Mouse (Mus musculus): ENCODE measurements around the gene Scd4.
"Not testable (repeated sequence)": the region's sequence is repeated elsewhere in the genome, so short reads cannot be mapped to it uniquely, and the experiment has no call there.

The Scd4 gene

GRCm38 (mm10) chr19:44316752-44317315 lies 16.1 kb upstream of the Scd4 start:
- DNase-seq (ENCODE audit: low read depth, low spot score) = peak; percentile 33

GRCm38 (mm10) chr19:44317391-44317790 lies 15.5 kb upstream of the Scd4 start:
- peak; percentile 71 for DNase-seq (ENCODE audit: low read depth, low spot score)

- peak; percentile 66 for DNase-seq (ENCODE audit: low read depth, low spot score)
These were observed 14.3 kb upstream of the Scd4 start for GRCm38 (mm10) chr19:44318545-44318944.

- no peak for DNase-seq (ENCODE audit: low read depth, low spot score)
These were observed 12.6 kb upstream of the Scd4 start for GRCm38 (mm10) chr19:44320316-44320715.

GRCm38 (mm10) chr19:44321201-44321600 lies 11.7 kb upstream of the Scd4 start:
- no peak for DNase-seq (ENCODE audit: low read depth, low spot score)

GRCm38 (mm10) chr19:44321631-44322030 lies 11.3 kb upstream of the Scd4 start:
- DNase-seq (ENCODE audit: low read depth, low spot score) = peak; percentile 42

- DNase-seq (ENCODE audit: low read depth, low spot score) = no peak
These were observed 3.3 kb upstream of the Scd4 start for GRCm38 (mm10) chr19:44329566-44329965.

- DNase-seq (ENCODE audit: low read depth, low spot score) = not testable (repeated sequence)
These were observed 1.8 kb upstream of the Scd4 start for GRCm38 (mm10) chr19:44331128-44331527.

- DNase-seq (ENCODE audit: low read depth, low spot score) = no peak
These were observed 981 bp upstream of the Scd4 start for GRCm38 (mm10) chr19:44331911-44332310.

- DNase-seq (ENCODE audit: low read depth, low spot score) = no peak
These were observed 566 bp upstream of the Scd4 start for GRCm38 (mm10) chr19:44332326-44332725.

GRCm38 (mm10) chr19:44333991-44334390 lies 1.1 kb downstream of the Scd4 start:
- no peak for DNase-seq (ENCODE audit: low read depth, low spot score)

- no peak for DNase-seq (ENCODE audit: low read depth, low spot score)
These were observed 3.2 kb downstream of the Scd4 start for GRCm38 (mm10) chr19:44335876-44336662.

GRCm38 (mm10) chr19:44349689-44350088 lies 16.8 kb downstream of the Scd4 start:
- no peak for DNase-seq (ENCODE audit: low read depth, low spot score)

GRCm38 (mm10) chr19:44351756-44352155 lies 18.9 kb downstream of the Scd4 start:
- DNase-seq (ENCODE audit: low read depth, low spot score) = no peak

- no peak for DNase-seq (ENCODE audit: low read depth, low spot score)
These were observed 25.8 kb downstream of the Scd4 start for GRCm38 (mm10) chr19:44358700-44359099.

GRCm38 (mm10) chr19:44363529-44363928 lies 30.6 kb downstream of the Scd4 start:
- peak; percentile 90 for DNase-seq (ENCODE audit: low read depth, low spot score)

GRCm38 (mm10) chr19:44364029-44364428 lies 31.1 kb downstream of the Scd4 start:
- DNase-seq (ENCODE audit: low read depth, low spot score) = no peak

GRCm38 (mm10) chr19:44365733-44366132 lies 32.8 kb downstream of the Scd4 start:
- no peak for DNase-seq (ENCODE audit: low read depth, low spot score)

- not testable (repeated sequence) for DNase-seq (ENCODE audit: low read depth, low spot score)
These were observed 34.2 kb downstream of the Scd4 start for GRCm38 (mm10) chr19:44367076-44367475.

- no peak for DNase-seq (ENCODE audit: low read depth, low spot score)
These were observed 36.5 kb downstream of the Scd4 start for GRCm38 (mm10) chr19:44369371-44369770.

GRCm38 (mm10) chr19:44370231-44370630 lies 37.3 kb downstream of the Scd4 start:
- DNase-seq (ENCODE audit: low read depth, low spot score) = no peak

- DNase-seq (ENCODE audit: low read depth, low spot score) = peak; percentile 83
These were observed 40.1 kb downstream of the Scd4 start for GRCm38 (mm10) chr19:44372969-44373368.

- peak; percentile 54 for DNase-seq (ENCODE audit: low read depth, low spot score)
These were observed 43.6 kb downstream of the Scd4 start for GRCm38 (mm10) chr19:44376511-44376951.
